Mouse (Mus musculus): ENCODE results near the gene Car7.

GRCm38 (mm10) chr8:104529671-104530070 is 4.8 kb upstream of the Car7 start:
- TF ChIP-seq POLR2A (IDR thresholded peaks at IDR 0.05; ENCODE audit: borderline replicate concordance, control insufficient read depth, low read depth, low read length) (no peak), CTCF (IDR thresholded peaks at IDR 0.05; ENCODE audit: control insufficient read depth, insufficient read depth, low read length) (no peak)
